Mouse (Mus musculus) ES-Bruce4 (cell line): ENCODE measurements around the gene Srp14.

Source experiments
- CTCF ChIP-seq: IDR thresholded peaks from one replicate; pipeline ENCODE4 v1.8.1; 2011; ENCODE audit warnings: low read depth, low read length
- EP300 ChIP-seq: IDR thresholded peaks from 2 replicates; pipeline ENCODE4 v1.6.1; 2011; ENCODE audit warnings: low read depth, low read length; ENCODE audit not compliant: insufficient read depth
- POLR2A ChIP-seq: IDR thresholded peaks from one replicate; pipeline ENCODE4 v1.8.1; 2011; ENCODE audit warnings: low read length; ENCODE audit not compliant: insufficient read depth

DNA sequence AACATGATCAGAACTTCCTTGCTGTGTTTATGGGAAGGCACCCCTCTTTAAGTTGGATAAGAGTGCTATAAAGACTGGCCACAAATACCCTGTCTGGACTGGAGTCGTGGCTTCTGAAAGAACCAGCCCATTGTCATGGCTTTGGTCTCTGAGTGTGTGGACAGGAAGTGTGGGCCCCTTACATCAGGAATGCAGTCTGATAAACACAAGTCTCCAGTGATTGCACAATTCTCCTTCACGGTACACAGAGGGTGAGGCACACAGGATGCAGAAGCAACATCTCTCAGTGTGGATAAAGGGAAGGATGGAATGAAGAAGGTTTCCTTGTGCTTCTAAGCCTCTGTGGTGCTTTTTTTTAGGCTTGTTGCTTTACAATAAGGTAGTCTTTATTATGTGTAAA is 42.8 kb upstream of the Srp14 start:
- TF ChIP-seq POLR2A, result no peak
- TF ChIP-seq CTCF, result no peak
- TF ChIP-seq EP300, result no peak
